Mouse (Mus musculus): ENCODE data around the gene Nol3.

- no peak for TF ChIP-seq CTCF (IDR thresholded peaks at IDR 0.05; ENCODE audit: insufficient read depth, low read depth, low read length)
- no peak for TF ChIP-seq POLR2A (IDR thresholded peaks at IDR 0.05; ENCODE audit: insufficient read depth, low read depth, low read length)
These were observed 39.3 kb downstream of the Nol3 start for GRCm38 (mm10) chr8:105315073-105315769.
